Mouse (Mus musculus) heart, embryonic 14.5 days (tissue): ENCODE measurements around the gene Ctnnd1. TPM values are rescaled to one million over a fixed set of nuclear protein-coding genes. Genes with fewer than 3 reads are reported as not detected.

ENCODE experiments used
- ATAC-seq: fragments of 200-750 bp; cut with Nextera tagmentation; 2 replicates; pipeline ENCODE4 v1.8.0; 2017; ENCODE audit warnings: low read depth, moderate TSS enrichment; ENCODE audit not compliant: insufficient number of reproducible peaks, insufficient read depth, low FRiP score
- H3K27ac ChIP-seq, 2 experiments: fragments of 200-500 bp in 1 of 2; fragments of 300-500 bp in 1 of 2; sonication (generic) in 1 of 2; replicated peaks in 1 of 2; 2 replicates each; pipeline ENCODE4 v1.5.1; 2012 to 2014; ENCODE audit warnings: low read depth in 2 of 2, low read length in 2 of 2, control low read depth in 1 of 2, mild to moderate bottlenecking in 1 of 2, mixed read lengths in 1 of 2; ENCODE audit not compliant: control insufficient read depth in 1 of 2, insufficient read depth in 1 of 2
- H3K27me3 ChIP-seq: fragments of 300-500 bp; sonication (generic); 2 replicates; pipeline ENCODE4 v1.6.1; 2014; ENCODE audit warnings: mild to moderate bottlenecking, low read length, control low read depth; ENCODE audit not compliant: control insufficient read depth, insufficient read depth
- H3K36me3 ChIP-seq: fragments of 300-500 bp; sonication (generic); 2 replicates; pipeline ENCODE4 v1.6.1; 2014; ENCODE audit warnings: mild to moderate bottlenecking, control low read depth, low read length, mixed read lengths; ENCODE audit not compliant: control insufficient read depth, insufficient read depth
- H3K4me1 ChIP-seq, 2 experiments: fragments of 200-500 bp in 1 of 2; fragments of 300-500 bp in 1 of 2; sonication (generic) in 1 of 2; 2 replicates each; pipeline ENCODE4 v1.6.1; 2012 to 2014; ENCODE audit warnings: low read length in 2 of 2, control low read depth in 1 of 2, mixed read lengths in 1 of 2; ENCODE audit not compliant: control insufficient read depth in 2 of 2, insufficient read depth in 2 of 2
- H3K4me2 ChIP-seq: fragments of 300-500 bp; sonication (generic); 2 replicates; pipeline ENCODE4 v1.6.1; 2014; ENCODE audit warnings: mild to moderate bottlenecking, low read length
- H3K4me3 ChIP-seq, 2 experiments: fragments of 200-500 bp in 1 of 2; fragments of 300-500 bp in 1 of 2; sonication (generic) in 1 of 2; 2 replicates each; pipeline ENCODE4 v1.5.1; 2012 to 2014; ENCODE audit warnings: low read length in 2 of 2, mild to moderate bottlenecking in 2 of 2, control low read depth in 1 of 2, low read depth in 1 of 2, moderate library complexity in 1 of 2; ENCODE audit not compliant: control insufficient read depth in 1 of 2, insufficient read depth in 1 of 2
- H3K9ac ChIP-seq: fragments of 300-500 bp; sonication (generic); 2 replicates; pipeline ENCODE4 v1.6.1; 2014; ENCODE audit warnings: mild to moderate bottlenecking, low read length
- H3K9me3 ChIP-seq: fragments of 300-500 bp; sonication (generic); 2 replicates; pipeline ENCODE4 v1.6.1; 2016; ENCODE audit warnings: low read length, control low read depth; ENCODE audit not compliant: control insufficient read depth
- WGBS: fragments of 180-500 bp; shearing (Covaris S2); extraction: QIAGEN DNeasy Blood & Tissue Kit; methylation state at CpG from one replicate; pipeline ENCODE4 v1.1.7; 2014; 5-methylcytosine and 5-hydroxymethylcytosine counted together
- polyA plus RNA-seq: library from polyadenylated mRNA; unstranded; fragments of >200 nt; fragmentation: Nextera tagmentation; extraction: Ambion mirVana; gene quantifications from 2 replicates; pipeline ENCODE4 v1.2.1, GENCODE M21; 2014

Ctnnd1 gene
- polyA plus RNA-seq, 1 experiment from 2014 or later = 68.5 TPM

- Histone ChIP-seq H3K4me1 (peaks cover 32 to 74% of the 10 kb centered on the region in 2 experiments), H3K27me3 (no peaks in the 10 kb centered on the region), H3K4me2 (peak overlapping the region; percentile 60), H3K9me3 (no peaks in the 10 kb centered on the region), H3K36me3 (peaks cover 7% of the 10 kb centered on the region), H3K27ac (peak overlapping the region; percentile 91 to 95), H3K9ac (peak overlapping the region; percentile 55), H3K4me3 (no peak overlapping the region)
- no peak for ATAC-seq
- 2% methylated on average over 3 of the region's 3 CpGs for WGBS
Measured at GRCm38 (mm10) chr2:84632999-84633398, 17.6 kb downstream of the Ctnnd1 start.

- ATAC-seq = no peak
- Histone ChIP-seq H3K27ac (peak overlapping the region; percentile 91 to 95; a peak in 3 of 4 replicates), H3K4me2 (peak overlapping the region; percentile 60; the same call in 1 of the 2 replicates), H3K4me3 (no peak overlapping the region), H3K4me1 (peaks cover 31 to 74% of the 10 kb centered on the region in 2 experiments), H3K9ac (no peak overlapping the region), H3K36me3 (peaks cover 7% of the 10 kb centered on the region), H3K27me3 (no peaks in the 10 kb centered on the region), H3K9me3 (no peaks in the 10 kb centered on the region)
- 90% methylated on average over 1 of the region's 1 CpGs for WGBS
Measured at GRCm38 (mm10) chr2:84632001-84632400, 18.6 kb downstream of the Ctnnd1 start.

- H3K9me3 ChIP-seq = no peaks in the 10 kb centered on the region
- no peak overlapping the region for H3K4me3 ChIP-seq
- peak overlapping the region; percentile 18; the same call in 1 of the 2 replicates for H3K9ac ChIP-seq
- peak overlapping the region; percentile 51 to 61 for H3K27ac ChIP-seq
- H3K36me3 ChIP-seq = peaks cover 40% of the 10 kb centered on the region
- H3K4me1 ChIP-seq = peaks cover 14 to 59% of the 10 kb centered on the region in 2 experiments
- H3K4me2 ChIP-seq = peak overlapping the region; percentile 27
- no peak for ATAC-seq
- 19% methylated on average over 3 of the region's 3 CpGs for WGBS
- no peaks in the 10 kb centered on the region for H3K27me3 ChIP-seq
Measured at GRCm38 (mm10) chr2:84627036-84627435, 23.5 kb downstream of the Ctnnd1 start.

- Histone ChIP-seq H3K4me1 (peaks cover 12 to 54% of the 10 kb centered on the region in 2 experiments), H3K4me2 (0 out of 2 replicates have a peak overlapping the region, but pooled peaks have one; percentile 9)
- no peak for ATAC-seq
Measured at GRCm38 (mm10) chr2:84626366-84626975, 24.1 kb downstream of the Ctnnd1 start.

DNA sequence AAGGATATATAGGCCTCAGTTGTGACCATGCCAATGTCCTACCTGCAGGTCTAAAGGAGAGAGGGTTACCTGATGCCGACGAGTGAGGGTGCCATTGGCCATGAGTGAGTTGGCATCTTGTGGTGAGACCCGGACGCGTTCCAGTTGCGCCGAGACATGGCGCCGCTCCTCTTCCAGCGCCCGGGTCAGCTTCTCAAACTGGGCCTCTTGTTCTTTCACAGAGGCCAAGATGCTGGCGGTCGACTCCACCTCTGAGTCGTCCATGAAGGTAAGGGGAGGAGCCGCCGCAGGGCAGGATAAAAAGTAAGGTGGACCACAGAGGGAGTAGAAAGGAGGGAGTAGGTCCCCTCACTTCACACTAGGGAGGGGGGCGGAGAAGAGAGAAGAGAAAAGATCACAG, 26.4 kb downstream of the Ctnnd1 start:
- no peak overlapping the region for H3K4me2 ChIP-seq
- no peak for ATAC-seq
- H3K27me3 ChIP-seq = no peaks in the 10 kb centered on the region
- H3K4me3 ChIP-seq = no peak overlapping the region
- no peaks in the 10 kb centered on the region for H3K9me3 ChIP-seq
- H3K36me3 ChIP-seq = peaks cover 65% of the 10 kb centered on the region
- H3K27ac ChIP-seq = no peak overlapping the region
- H3K9ac ChIP-seq = no peak overlapping the region
- peaks cover 12 to 57% of the 10 kb centered on the region in 2 experiments for H3K4me1 ChIP-seq
- WGBS = 90% methylated on average over 17 of the region's 17 CpGs

More at GRCm38 (mm10) chr2:84626366-84626975, 24.1 kb downstream of the Ctnnd1 start:
- Histone ChIP-seq H3K27me3 (no peaks in the 10 kb centered on the region), H3K36me3 (peaks cover 46% of the 10 kb centered on the region), H3K27ac (peak overlapping the region in 1 of 2 experiments; percentile 61; a peak in 3 of 4 replicates), H3K4me3 (no peak overlapping the region), H3K9me3 (no peaks in the 10 kb centered on the region), H3K9ac (no peak overlapping the region)
- WGBS = 51% methylated on average over 7 of the region's 7 CpGs

DNA sequence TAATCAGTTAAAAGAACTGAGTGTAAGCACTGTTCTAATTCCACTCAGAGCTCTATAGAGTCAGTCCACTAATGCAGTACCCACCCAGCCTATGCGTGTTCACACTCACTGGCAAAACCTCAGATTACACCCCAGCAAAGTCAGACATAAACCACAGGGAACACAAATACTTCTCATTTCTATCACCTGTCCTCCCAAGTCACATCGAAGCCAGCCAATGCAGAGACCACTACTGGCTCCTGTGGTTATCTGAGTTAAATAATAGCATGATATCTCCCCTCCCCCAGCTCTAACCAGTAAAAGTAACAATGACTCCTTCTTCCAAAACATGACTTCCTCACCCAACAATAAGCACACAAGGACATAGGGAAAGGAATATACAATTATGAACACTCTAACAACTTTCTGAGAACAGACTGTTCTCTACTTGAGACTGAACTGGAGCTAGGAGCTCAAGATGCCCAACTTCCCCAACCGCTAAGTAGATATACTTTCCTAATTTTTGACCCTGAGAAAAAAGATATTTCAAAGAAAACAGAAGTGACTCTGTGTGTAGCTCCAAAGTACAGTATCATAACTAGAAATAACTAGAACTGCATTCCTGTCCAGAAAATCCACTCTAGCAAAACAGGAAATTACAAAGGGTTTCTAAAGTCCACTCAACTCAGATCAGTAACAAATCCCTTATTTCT, 27.0 kb downstream of the Ctnnd1 start:
- peaks cover 12 to 58% of the 10 kb centered on the region in 2 experiments for H3K4me1 ChIP-seq
- no peaks in the 10 kb centered on the region for H3K27me3 ChIP-seq
- H3K4me3 ChIP-seq = no peak overlapping the region
- WGBS = 68% methylated on average over 3 of the region's 3 CpGs
- H3K4me2 ChIP-seq = no peak overlapping the region
- H3K36me3 ChIP-seq = peaks cover 67% of the 10 kb centered on the region
- no peaks in the 10 kb centered on the region for H3K9me3 ChIP-seq
- no peak overlapping the region; a peak in 1 of 4 replicates for H3K27ac ChIP-seq
- no peak for ATAC-seq
- H3K9ac ChIP-seq = no peak overlapping the region

GRCm38 (mm10) chr2:84622668-84623067, 27.9 kb downstream of the Ctnnd1 start:
- H3K9ac ChIP-seq = no peak overlapping the region; the same call in 1 of the 2 replicates
- peaks cover 69% of the 10 kb centered on the region for H3K36me3 ChIP-seq
- WGBS = 76% methylated on average over 2 of the region's 2 CpGs
- ATAC-seq = no peak
- 0 out of 4 replicates have a peak overlapping the region, but pooled peaks of 1 of the 2 experiments have one; percentile 19 for H3K27ac ChIP-seq
- no peak overlapping the region for H3K4me2 ChIP-seq
- no peak overlapping the region for H3K4me3 ChIP-seq
- peaks cover 12 to 53% of the 10 kb centered on the region in 2 experiments for H3K4me1 ChIP-seq
- H3K9me3 ChIP-seq = no peaks in the 10 kb centered on the region
- H3K27me3 ChIP-seq = no peaks in the 10 kb centered on the region
